Mouse (Mus musculus) liver, embryonic 14.5 days (tissue): ENCODE data around the gene Cacna2d2. TPM values are rescaled to one million over a fixed set of nuclear protein-coding genes. Genes with fewer than 3 reads are reported as not detected.
"Not testable (repeated sequence)": the region's sequence is repeated elsewhere in the genome, so short reads cannot be mapped to it uniquely, and the experiment has no call there.

Source experiments
- ATAC-seq: fragments of 200-750 bp; cut with Nextera tagmentation; 2 replicates; pipeline ENCODE4 v1.8.0; 2017; ENCODE audit warnings: moderate number of reproducible peaks, mild to moderate bottlenecking, moderate library complexity; ENCODE audit not compliant: insufficient read depth
- DNase-seq, 3 experiments: peaks; one replicate each; pipeline ENCODE4 v3.0.0-alpha.2; 2012 to 2013; ENCODE audit warnings: low read depth in 3 of 3, low spot score in 3 of 3
- H3K27ac ChIP-seq: fragments of 300-500 bp; sonication (generic); 2 replicates; pipeline ENCODE4 v1.5.1; 2014; ENCODE audit warnings: moderate library complexity, mild to moderate bottlenecking, control low read depth, inconsistent platforms
- H3K27me3 ChIP-seq: fragments of 300-500 bp; sonication (generic); 2 replicates; pipeline ENCODE4 v1.6.1; 2014; ENCODE audit warnings: mild to moderate bottlenecking, low read length, moderate library complexity; ENCODE audit not compliant: control insufficient read depth, insufficient read depth
- H3K36me3 ChIP-seq: fragments of 300-500 bp; sonication (generic); replicated peaks from 2 replicates; pipeline ENCODE4 v1.6.1; 2014; ENCODE audit warnings: low read depth; ENCODE audit not compliant: control insufficient read depth, insufficient read depth
- H3K4me1 ChIP-seq, 2 experiments: fragments of 200-500 bp in 1 of 2; fragments of 300-500 bp in 1 of 2; sonication (generic) in 1 of 2; replicated peaks; 2 replicates each; pipeline ENCODE4 v1.6.1; 2012 to 2014; ENCODE audit warnings: antibody characterized with exemption in 1 of 2, inconsistent platforms in 1 of 2, low read length in 1 of 2; ENCODE audit not compliant: control insufficient read depth in 2 of 2, insufficient read depth in 2 of 2
- H3K4me2 ChIP-seq: fragments of 300-500 bp; sonication (generic); 2 replicates; pipeline ENCODE4 v1.6.1; 2014; ENCODE audit warnings: low read depth, mild to moderate bottlenecking, control low read depth, moderate library complexity
- H3K4me3 ChIP-seq, 2 experiments: fragments of 200-500 bp in 1 of 2; fragments of 300-500 bp in 1 of 2; sonication (generic) in 1 of 2; 2 replicates each; pipeline ENCODE4 v1.5.1; 2012 to 2014; ENCODE audit warnings: low read depth in 2 of 2, low read length in 2 of 2, mild to moderate bottlenecking in 2 of 2, control low read depth in 1 of 2, inconsistent platforms in 1 of 2, moderate library complexity in 1 of 2; ENCODE audit not compliant: insufficient read depth in 1 of 2
- H3K9ac ChIP-seq: fragments of 300-500 bp; sonication (generic); replicated peaks from 2 replicates; pipeline ENCODE4 v1.6.1; 2014; ENCODE audit warnings: mild to moderate bottlenecking, control low read depth, moderate library complexity
- H3K9me3 ChIP-seq: fragments of 300-500 bp; sonication (generic); 2 replicates; pipeline ENCODE4 v1.6.1; 2016; ENCODE audit warnings: low read length, mixed read lengths; ENCODE audit not compliant: control insufficient read depth
- CTCF ChIP-seq: IDR thresholded peaks from 2 replicates; pipeline ENCODE4 v1.5.1; 2016; ENCODE audit warnings: antibody characterized with exemption, low read depth, control low read depth
- EP300 ChIP-seq: IDR thresholded peaks from 2 replicates; pipeline ENCODE4 v1.6.1; 2016; ENCODE audit warnings: antibody characterized with exemption, low read depth
- WGBS: fragments of 180-500 bp; shearing (Covaris S2); extraction: QIAGEN DNeasy Blood & Tissue Kit; methylation state at CpG from one replicate; pipeline ENCODE4 v1.1.7; 2014; ENCODE audit not compliant: insufficient replicate concordance; 5-methylcytosine and 5-hydroxymethylcytosine counted together
- polyA plus RNA-seq, 2 experiments: library from polyadenylated mRNA; depleted of rRNA in 1 of 2; stranded (reverse) in 1 of 2; unstranded in 1 of 2; fragments of >200 nt; fragmentation: Nextera tagmentation in 1 of 2; extraction: Ambion mirVana in 1 of 2; gene quantifications; 2 replicates each; pipeline versions ENCODE4 v1.2.1 to v1.2.3; 2012 to 2014

Gene Cacna2d2
- polyA plus RNA-seq, 2 experiments, result 0.06 TPM; not detected in 1

- DNase-seq, result no peak
- peak overlapping the region; percentile 87 for H3K9ac ChIP-seq
- H3K9me3 ChIP-seq, result no peaks in the 10 kb centered on the region
- H3K27ac ChIP-seq, result peak overlapping the region; percentile 79
- H3K4me3 ChIP-seq, result peak overlapping the region; percentile 74 to 83
- no peak for ATAC-seq
- peaks cover 35 to 41% of the 10 kb centered on the region in 2 experiments for H3K4me1 ChIP-seq
- H3K36me3 ChIP-seq, result peaks cover 39% of the 10 kb centered on the region
- TF ChIP-seq EP300 (no peak), CTCF (no peak)
- peak overlapping the region; percentile 90 for H3K4me2 ChIP-seq
- WGBS, result 26% methylated on average over 2 of the region's 2 CpGs
- peaks cover 1% of the 10 kb centered on the region; the same call in 1 of the 2 replicates for H3K27me3 ChIP-seq
These were observed 156.3 kb downstream of the Cacna2d2 start for GRCm38 (mm10) chr9:107555701-107556100.

- ATAC-seq, result no peak
- H3K36me3 ChIP-seq, result peaks cover 46% of the 10 kb centered on the region
These were observed 156.9 kb downstream of the Cacna2d2 start for GRCm38 (mm10) chr9:107556346-107556745.

DNA sequence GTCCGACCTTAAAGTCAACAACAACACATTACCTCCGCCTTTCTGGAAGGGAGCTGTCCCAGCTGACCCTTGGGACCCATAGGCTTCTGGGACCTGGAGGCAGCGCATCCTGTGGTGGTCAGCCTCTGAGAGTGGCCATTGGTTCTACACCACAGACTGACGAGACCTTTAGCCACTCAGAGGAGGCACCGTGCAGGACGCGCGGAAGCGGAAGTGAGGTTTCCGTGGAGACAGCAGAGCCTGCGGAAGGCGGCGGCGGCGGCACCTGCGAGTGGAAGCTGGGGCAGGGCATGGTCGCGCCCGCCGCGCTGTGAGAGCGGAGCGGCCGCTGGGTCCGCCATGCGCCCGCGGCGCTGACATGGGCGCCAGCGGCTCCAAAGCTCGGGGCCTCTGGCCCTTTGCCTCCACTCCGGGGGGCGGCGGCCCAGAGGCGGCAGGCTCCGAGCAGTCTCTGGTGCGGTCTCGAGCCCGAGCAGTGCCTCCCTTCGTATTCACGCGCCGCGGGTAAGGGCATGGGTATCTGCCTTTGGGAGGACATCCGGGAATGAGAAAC, 163.7 kb downstream of the Cacna2d2 start, which contains the start of gene Tusc2:
TSS of gene Tusc2 (plus strand) at position 227 of the 553 bp plus-strand sequence.
- H3K9ac ChIP-seq, result peak within 1 kb of the TSS; percentile 75
- H3K4me1 ChIP-seq, result peaks cover 15 to 30% of the 10 kb centered on the region in 2 experiments
- peak within 1 kb of the TSS; percentile 66 to 80 for H3K4me3 ChIP-seq
- peaks cover 33% of the 10 kb centered on the region for H3K36me3 ChIP-seq
- H3K27ac ChIP-seq, result peak within 1 kb of the TSS; percentile 63
- DNase-seq (peak; percentile 91 to 93 (median 93)), ATAC-seq (peak; percentile 95)
- WGBS, result under 1% methylated on average over 46 of the region's 46 CpGs
- no peaks in the 10 kb centered on the region for H3K9me3 ChIP-seq
- TF ChIP-seq EP300, result no peak
- TF ChIP-seq CTCF, result no peak
- no peaks in the 10 kb centered on the region for H3K27me3 ChIP-seq
- peak within 1 kb of the TSS; percentile 91 for H3K4me2 ChIP-seq

More at GRCm38 (mm10) chr9:107556346-107556745, 156.9 kb downstream of the Cacna2d2 start:
- DNase-seq, result no peak
- TF ChIP-seq CTCF (no peak), EP300 (no peak)
- H3K27me3 ChIP-seq, result no peaks in the 10 kb centered on the region; the same call in 1 of the 2 replicates
- peaks cover 31 to 36% of the 10 kb centered on the region in 2 experiments for H3K4me1 ChIP-seq
- H3K4me3 ChIP-seq, result peak overlapping the region in 1 of 2 experiments; percentile 83; a peak in 3 of 4 replicates
- H3K9ac ChIP-seq, result peak overlapping the region; percentile 87
- peak overlapping the region; percentile 37; the same call in 1 of the 2 replicates for H3K27ac ChIP-seq
- peak overlapping the region; percentile 90 for H3K4me2 ChIP-seq
- 37% methylated on average over 3 of the region's 3 CpGs for WGBS
- no peaks in the 10 kb centered on the region for H3K9me3 ChIP-seq

- peaks cover 26 to 41% of the 10 kb centered on the region in 2 experiments for H3K4me1 ChIP-seq
- ATAC-seq, H3K9ac ChIP-seq, H3K27me3 ChIP-seq, DNase-seq, H3K4me2 ChIP-seq, H3K4me3 ChIP-seq, H3K36me3 ChIP-seq, H3K27ac ChIP-seq, H3K9me3 ChIP-seq: not testable (repeated sequence)
- WGBS, result 30% methylated on average over 5 of the region's 5 CpGs
- 0 out of 2 replicates have a peak, but pooled peaks have one; percentile 46 for TF ChIP-seq CTCF
These were observed 166.1 kb downstream of the Cacna2d2 start for GRCm38 (mm10) chr9:107565556-107565955.

- Histone ChIP-seq H3K27me3 (no peaks in the 10 kb centered on the region), H3K9me3 (no peaks in the 10 kb centered on the region), H3K9ac (no peak overlapping the region), H3K4me1 (peaks cover 32 to 47% of the 10 kb centered on the region in 2 experiments), H3K4me2 (peak overlapping the region; percentile 5), H3K4me3 (no peak overlapping the region), H3K36me3 (peaks cover 3% of the 10 kb centered on the region), H3K27ac (no peak overlapping the region; the same call in 1 of the 2 replicates)
- no peak for ATAC-seq
- DNase-seq, result no peak
- TF ChIP-seq EP300, result no peak
- TF ChIP-seq CTCF, result peak; percentile 97
- 48% methylated on average over 15 of the region's 15 CpGs for WGBS
These were observed 166.8 kb downstream of the Cacna2d2 start for GRCm38 (mm10) chr9:107566041-107566709.
